Mouse (Mus musculus): ENCODE measurements around the gene Sorcs1.
A peak's percentile ranks its signal among the peaks of the same experiment; 100 is the strongest.

The Sorcs1 gene

DNA sequence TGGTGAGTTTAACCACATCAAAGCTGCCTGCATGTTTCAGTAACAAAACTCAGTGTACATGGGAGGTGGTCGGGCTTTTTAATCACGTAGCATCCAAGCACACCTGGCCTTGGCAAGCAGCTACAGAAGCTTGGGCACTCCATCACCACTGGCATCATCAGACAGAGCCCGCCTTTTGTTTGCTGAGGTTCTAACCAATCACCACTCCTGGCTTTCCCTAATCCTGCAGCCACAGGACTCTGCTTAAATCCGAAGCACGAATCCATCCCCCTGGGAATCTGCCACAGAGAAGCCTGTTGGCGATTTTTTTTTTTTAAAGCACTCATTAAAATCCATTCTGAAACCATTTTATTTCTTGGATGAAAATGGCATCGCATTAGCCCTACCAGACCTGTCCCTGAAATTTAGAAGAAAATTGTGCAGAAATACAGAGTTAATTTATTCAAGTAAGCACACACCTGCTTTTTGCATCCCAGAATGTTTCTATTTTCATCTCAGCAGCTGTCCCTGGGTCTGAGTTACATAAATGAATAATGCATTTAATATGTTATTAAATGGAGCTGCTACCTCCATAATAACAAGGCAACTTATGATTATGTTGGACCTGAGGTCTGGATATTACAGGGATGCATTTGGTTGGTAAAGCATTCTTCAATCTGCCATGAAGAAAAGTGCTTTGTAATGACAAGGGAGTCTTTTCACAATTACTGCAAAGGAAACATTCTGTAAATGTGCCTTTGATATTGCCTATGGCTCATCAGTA is 463.8 kb downstream of the Sorcs1 start:
- no peak for DNase-seq (ENCODE audit: low spot score in 2 of 2)

DNA sequence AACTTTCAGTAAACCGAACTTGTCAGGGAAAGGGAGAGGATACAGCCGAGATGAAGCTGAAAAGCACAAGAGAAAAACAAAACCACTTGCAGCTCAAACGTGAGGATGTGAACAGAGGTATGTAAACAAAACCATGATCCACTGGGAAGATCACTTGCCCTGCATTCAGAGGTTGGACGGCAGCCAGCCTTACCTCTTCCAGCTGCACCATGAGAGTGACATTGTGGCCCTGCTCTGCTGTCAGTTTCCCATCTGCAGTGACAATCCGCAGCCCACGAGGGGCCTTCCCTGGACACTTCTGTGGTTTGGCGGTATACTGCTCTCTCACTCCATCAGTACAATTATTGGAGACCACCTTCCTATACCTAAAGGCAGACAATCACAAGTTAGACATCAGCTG is 468.0 kb downstream of the Sorcs1 start:
- DNase-seq (ENCODE audit: low spot score in 2 of 2), result no peak

DNA sequence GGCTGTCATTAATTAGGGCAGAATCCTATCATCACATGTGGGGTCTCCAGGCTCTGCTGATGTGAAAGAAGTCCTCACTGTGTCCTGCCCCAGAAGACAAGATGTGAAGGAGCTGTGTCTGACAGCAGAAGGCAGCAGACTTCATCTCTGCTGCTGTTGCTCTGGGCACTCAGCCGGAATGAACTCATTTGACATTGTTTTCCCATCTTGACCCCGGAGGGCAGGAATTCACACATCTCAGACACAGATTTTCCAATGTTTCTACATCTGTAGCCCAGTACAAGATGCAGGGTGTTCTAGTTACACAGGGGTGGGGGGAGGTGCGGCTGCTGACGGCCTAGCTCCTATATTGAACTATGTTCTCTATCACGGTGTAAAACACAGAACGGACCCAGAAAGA is 474.1 kb downstream of the Sorcs1 start:
- DNase-seq (ENCODE audit: low spot score in 2 of 2), result no peak

DNA sequence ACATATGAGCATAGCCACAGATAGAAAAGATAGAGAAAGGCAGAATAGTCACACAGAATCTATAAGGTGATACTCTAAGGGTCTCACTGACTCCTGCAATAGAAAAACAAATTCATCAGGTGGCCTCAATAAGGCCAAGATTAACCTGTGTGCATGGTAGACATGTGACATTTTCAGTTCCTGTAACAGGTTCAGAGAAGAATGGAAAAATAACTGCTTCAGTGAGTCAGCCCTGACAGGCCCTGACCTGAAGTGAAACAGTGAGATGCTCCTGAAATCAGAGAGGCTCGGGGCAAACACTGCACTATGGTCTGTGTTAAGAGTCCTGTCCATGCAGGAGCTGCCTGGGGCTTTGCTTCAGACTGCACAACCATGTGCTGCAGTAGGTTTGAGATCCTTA is 481.9 kb downstream of the Sorcs1 start:
- no peak for DNase-seq (ENCODE audit: low spot score in 2 of 2)

DNA sequence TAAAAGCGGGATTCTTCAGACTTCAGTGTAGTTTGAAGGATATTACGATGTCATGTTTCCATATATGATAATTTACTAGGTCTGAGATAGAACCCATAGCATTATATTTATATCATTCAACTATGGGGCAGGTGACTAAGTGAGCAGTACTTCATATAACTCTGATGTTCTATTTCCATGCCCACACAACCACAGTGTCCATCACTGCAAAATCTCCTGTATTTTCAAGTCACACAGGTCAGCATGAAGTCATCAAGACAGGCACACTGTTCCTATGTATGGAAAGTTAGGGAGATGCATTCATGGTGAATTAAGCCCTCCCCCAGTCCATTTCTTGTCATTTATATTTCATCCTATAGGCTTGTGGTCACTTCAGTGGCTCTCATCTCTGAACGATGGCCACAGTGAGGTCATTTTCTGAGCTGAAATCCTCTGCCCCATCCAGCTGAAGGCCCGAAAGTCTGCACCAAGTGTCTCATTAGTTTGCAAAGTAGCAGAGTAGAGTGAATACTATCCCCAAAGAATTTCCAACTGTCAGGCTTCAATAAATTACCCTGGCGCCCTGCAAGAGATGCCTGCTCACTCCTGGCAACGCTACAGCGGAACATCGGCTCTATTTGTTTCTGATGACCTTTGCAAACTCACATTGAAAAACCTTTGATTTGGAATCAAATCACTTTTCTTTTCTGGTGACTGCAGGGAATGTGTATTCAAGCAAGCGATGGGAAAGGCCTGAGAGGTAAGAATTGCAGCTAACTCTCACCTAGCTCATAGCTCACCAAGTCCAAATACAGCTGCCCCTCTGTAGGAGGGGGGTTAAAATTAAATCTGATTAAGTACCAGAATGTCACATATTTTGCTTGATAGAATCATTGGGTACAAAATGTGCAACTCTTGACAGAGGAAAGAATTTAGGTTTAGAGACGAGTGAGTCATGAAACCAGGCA is 492.4 kb downstream of the Sorcs1 start:
- no peak for DNase-seq (ENCODE audit: low spot score in 2 of 2)

DNA sequence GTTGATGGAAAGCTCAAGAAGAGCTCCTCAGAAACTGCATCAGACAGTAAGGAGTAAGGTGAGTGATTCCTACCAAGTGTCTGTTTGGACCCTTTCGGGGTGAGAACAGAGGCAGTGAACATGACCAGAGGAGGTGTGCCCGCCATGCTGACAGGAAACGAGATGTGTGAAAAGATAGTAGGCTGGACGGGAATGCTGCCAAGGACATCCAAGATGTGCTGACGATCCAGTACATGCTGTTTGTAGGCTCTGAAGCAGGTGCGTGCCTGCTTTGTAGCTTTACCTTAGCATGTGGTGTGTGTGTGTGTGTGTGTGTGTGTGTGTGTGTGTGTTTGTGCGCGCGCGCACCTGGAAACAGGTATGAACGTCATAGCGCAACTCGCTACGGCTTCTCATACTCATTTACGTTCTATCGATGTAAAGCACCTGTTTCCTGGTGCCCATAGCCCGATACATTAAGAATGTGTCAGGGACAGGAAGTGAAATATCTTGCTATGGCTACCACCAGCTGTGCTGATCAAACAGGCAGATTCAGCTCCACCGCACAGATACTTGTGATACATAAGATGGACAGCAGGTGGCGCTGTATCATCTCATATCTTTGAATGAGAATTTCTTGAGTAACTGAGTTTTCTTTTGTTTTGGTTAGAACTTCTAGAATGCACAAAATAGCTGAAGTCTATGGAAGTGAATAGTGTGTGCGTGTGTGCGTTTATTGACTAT is 493.4 kb downstream of the Sorcs1 start:
- DNase-seq (ENCODE audit: low spot score in 2 of 2), result peak; percentile 53 to 82

DNA sequence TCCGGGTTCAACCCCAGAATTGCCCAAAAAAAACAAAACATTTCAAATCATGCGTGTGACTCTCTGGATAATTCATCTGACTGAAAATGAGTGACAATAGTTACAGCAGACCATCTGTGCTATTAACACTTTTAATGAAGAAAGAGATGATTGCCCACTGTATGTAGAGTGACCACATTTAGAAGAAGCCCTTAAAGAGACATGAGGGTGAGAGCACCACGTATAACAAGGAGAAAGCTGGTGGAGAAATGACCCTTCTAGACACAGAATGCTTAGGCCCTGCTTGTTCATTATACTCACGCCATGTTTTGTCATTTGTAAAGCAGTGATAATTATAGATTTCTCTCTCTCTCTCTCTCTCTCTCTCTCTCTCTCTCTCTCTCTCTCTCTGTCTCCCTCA is 499.6 kb downstream of the Sorcs1 start:
- DNase-seq (ENCODE audit: low spot score in 2 of 2), result no peak

DNA sequence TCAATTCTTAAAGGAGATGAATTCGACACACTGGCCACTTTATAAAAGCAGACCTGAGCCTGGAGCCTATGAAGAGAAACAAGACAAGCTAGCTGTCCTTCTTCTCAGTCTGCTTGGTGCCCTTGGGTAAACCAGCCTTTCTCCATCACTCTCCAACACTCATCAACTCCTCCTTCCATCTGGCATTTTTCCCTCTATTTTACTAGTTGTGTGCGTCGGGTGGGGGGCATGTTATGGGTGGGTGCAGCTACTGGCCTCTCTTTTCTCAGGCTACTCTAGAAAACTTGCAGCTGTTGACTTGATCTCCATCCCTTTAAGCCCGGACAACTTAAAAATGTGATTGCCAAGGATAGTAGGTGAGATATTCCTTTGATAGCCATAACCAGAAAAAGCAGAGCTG is 500.3 kb downstream of the Sorcs1 start:
- DNase-seq (ENCODE audit: low spot score in 2 of 2), result no peak

DNA sequence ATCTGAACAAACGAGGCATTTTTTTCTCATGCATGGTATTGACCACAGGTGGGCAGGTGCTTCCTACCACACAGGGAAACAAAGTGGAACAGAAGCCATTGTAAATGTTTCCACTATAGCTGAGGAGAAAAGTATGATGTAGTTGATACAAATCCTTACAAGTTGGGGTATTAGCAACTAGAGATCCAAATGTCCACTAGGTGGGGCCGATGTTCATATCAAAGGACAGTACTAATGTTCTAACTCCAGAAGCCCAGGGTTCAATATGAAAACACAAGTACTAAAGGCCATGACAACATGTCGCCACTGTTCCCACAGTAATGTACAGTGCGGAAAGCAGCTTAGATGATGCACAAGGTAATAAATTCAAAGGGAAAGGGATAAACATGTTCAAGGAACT is 506.6 kb downstream of the Sorcs1 start:
- DNase-seq (ENCODE audit: low spot score in 2 of 2), result peak; percentile 6 to 30

DNA sequence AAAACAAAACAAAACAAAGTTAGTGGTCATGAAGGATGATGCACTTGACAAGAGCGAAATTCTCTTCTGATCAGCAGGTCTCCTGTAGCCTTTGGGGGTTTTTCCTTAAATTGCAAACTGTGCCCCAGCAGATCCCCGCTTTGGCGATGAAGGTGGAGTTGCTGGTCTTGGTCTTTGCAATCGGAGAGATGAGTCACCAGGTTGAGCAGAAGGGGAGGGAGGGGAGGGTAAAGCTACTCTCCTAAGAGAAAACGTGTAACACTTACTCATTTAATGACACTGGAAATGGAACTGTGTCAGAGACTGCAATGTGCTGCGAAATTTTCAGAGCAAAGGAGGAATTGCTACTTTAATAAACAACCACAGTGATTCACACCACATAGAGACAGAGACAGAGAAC is 527.3 kb downstream of the Sorcs1 start:
- DNase-seq (ENCODE audit: low spot score in 2 of 2), result no peak

DNA sequence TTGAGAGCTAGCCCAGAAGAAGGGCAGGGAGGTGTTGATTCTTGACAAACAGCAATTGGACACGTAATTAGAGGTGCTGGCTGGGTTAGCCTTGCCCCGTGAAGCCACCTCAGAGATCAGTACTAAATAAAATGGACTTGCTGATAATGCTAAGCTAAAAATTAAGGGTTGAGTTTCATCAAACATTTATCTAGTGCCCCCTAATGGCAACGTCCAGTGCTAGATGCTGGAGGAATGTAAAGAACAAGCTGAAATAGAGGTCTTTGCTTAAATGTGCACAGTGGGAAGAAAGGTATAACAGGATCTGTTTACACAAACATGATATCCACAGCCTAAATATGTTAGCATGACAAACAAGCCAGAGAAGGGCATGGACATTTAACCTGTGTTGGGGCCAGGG is 532.5 kb downstream of the Sorcs1 start:
- DNase-seq (ENCODE audit: low spot score in 2 of 2), result no peak

DNA sequence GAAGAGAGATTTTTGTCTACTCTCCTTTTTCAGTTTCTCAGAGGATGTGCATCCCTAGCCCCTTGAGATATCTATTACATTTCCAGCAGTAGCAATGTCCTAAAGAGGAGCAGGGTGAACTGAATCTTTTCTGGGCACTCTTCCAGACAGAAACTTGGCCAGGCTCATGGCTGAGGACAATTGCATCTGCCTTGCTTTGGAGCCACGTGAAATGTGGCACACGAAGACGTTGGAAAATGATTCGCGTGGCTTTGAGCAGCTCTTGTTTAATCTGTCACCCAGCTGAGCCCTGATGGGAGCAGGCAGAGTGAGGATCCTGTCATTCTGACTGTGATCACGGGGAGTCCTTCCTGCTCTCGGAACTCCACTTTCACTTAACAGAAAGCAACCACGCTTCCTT is 536.6 kb downstream of the Sorcs1 start:
- peak; percentile 42 to 55 for DNase-seq (ENCODE audit: low spot score in 2 of 2)

DNA sequence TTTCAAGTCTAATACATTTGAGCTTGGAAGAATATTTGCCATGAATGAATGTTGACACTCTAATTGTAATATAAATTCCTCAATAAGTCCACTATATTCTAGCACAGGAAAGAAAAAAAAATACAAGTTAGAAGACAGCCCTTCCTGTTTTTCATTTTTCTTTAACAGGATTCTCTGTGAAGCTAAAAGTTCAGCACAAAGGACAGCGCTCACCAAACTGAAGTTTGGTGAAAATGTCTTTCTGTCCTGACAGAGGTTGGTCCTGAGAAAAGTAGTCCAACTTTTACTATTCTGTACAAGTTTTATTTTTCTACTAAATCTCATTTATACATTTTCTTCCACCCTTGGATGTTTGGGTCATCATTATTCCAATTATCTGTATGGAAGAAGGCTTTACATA is 543.8 kb downstream of the Sorcs1 start:
- no peak for DNase-seq (ENCODE audit: low spot score in 2 of 2)

DNA sequence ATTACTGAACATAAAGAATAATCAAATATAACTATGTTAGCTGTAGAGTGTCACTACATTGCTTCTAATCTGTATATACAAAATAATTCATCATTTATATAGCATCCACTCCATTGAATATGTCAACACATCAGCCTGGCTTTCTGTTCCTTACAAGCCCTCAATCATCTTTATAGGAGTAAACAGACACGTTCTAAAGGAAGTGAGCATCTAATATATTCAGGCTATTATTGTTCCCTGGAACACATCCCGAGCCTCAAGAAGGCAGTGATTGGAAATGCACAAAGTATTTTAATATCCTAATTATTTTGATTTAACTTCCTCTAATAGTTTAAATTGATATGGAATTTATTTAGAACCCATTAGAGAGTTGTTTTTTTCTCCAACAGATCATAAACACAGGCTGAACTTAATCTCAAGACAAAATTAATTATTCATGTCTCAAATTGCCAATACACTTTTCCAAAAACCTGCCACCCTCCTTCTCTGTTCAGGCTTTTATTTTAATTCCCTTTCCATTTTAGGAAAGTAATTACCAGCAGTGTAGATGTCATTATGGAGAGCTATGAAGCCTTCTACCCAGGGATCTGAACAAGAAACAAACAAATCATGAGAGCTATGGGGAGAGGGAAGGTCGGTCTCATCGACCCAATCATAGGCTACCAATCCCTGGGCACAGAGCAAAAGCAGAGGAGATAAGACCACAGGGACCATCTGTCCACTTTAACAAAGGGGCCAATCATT is 572.4 kb downstream of the Sorcs1 start:
- DNase-seq (ENCODE audit: low spot score in 2 of 2), result no peak
